Mouse (Mus musculus) embryonic facial prominence, embryonic 10.5 days (tissue): Measurements from ENCODE around the gene Gm6657. TPM values are rescaled to one million over a fixed set of nuclear protein-coding genes. Genes with fewer than 3 reads are reported as not detected.

Experiments
- DNase-seq: peaks from one replicate; pipeline ENCODE4 v3.0.0-alpha.2; 2017; ENCODE audit warnings: low spot score
- H3K27ac ChIP-seq: fragments of 300-500 bp; sonication (generic); replicated peaks from 2 replicates; pipeline ENCODE4 v1.5.1; 2016; ENCODE audit warnings: mild to moderate bottlenecking
- H3K27me3 ChIP-seq: fragments of 300-500 bp; sonication (generic); replicated peaks from 2 replicates; pipeline ENCODE4 v1.6.1; 2016; ENCODE audit warnings: low read depth, mild to moderate bottlenecking; ENCODE audit not compliant: poor library complexity, severe bottlenecking
- H3K36me3 ChIP-seq: fragments of 300-500 bp; sonication (generic); replicated peaks from 2 replicates; pipeline ENCODE4 v1.6.1; 2016; ENCODE audit warnings: mild to moderate bottlenecking, moderate library complexity
- H3K4me1 ChIP-seq: fragments of 300-500 bp; sonication (generic); 2 replicates; pipeline ENCODE4 v1.6.1; 2016
- H3K4me3 ChIP-seq: fragments of 300-500 bp; sonication (generic); 2 replicates; pipeline ENCODE4 v1.5.1; 2016; ENCODE audit warnings: mild to moderate bottlenecking, moderate library complexity
- H3K9me3 ChIP-seq: fragments of 300-500 bp; sonication (generic); 2 replicates; pipeline ENCODE4 v1.6.1; 2016; ENCODE audit warnings: mild to moderate bottlenecking
- WGBS: fragments of 180-500 bp; shearing (Covaris S2); methylation state at CpG from one replicate; pipeline ENCODE4 v1.1.7; 2016; 5-methylcytosine and 5-hydroxymethylcytosine counted together
- polyA plus RNA-seq: library from polyadenylated mRNA; unstranded; fragments of >200 nt; fragmentation: Nextera tagmentation; extraction: Ambion mirVana; gene quantifications from 2 replicates; pipeline ENCODE4 v1.2.1, GENCODE M21; 2016

Gm6657 gene
- polyA plus RNA-seq, 1 experiment from 2014 or later = not detected

DNA sequence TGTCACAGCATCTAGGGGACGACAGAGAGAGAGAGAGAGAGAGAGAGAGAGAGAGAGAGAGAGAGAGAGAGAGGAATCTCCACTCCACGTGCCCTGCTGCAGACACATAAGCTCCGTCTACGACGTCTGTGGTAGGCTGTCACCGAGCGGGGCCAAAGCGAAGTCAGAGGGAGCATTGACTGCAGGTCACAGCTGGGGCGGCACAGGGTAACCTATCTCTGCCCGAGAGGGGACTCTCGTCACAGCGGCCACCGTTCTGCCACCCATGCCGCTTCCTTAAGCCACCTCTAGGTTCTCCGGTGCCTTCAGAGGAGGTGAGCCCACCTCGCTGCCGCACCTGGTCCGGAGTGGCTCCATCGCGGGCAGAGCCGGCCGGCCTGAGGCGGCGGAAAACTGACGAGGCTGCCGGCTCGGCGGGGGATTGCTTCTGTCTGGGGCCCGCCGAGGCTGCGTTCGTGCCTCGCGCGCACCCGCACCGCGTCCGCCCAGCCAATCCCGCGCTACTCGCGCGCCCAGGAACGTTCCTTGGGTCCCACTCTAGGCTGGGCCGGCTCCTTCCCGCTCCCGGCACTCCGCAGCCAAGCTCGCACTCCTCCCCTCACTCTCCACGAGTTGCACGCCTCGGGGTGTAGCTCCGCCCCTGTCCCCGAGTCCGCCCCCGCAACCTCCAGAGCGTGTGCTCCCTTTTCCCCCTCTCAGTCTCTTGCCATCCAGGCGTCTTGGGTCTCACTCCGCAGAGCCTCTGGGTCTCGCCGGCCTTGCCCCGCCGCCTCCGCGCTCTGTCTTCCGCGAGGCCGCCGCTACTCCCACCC is 31.9 kb downstream of the Gm6657 start, which contains the start of gene Gphn:
TSS of gene Gphn (plus strand) at position 673 of the 812 bp plus-strand sequence.
- H3K4me1 ChIP-seq = peaks cover 13% of the 10 kb centered on the region
- no peaks in the 10 kb centered on the region for H3K9me3 ChIP-seq
- DNase-seq = peak; percentile 92
- H3K27me3 ChIP-seq = no peaks in the 10 kb centered on the region
- H3K36me3 ChIP-seq = no peaks in the 10 kb centered on the region
- H3K4me3 ChIP-seq = peak within 1 kb of the TSS; percentile 88
- under 1% methylated on average over 70 of the region's 70 CpGs for WGBS
- H3K27ac ChIP-seq = peak within 1 kb of the TSS; percentile 95

GRCm38 (mm10) chr12:78226519-78226875 is 32.5 kb downstream of the Gm6657 start:
- Histone ChIP-seq H3K4me3 (peak overlapping the region; percentile 88), H3K27ac (peak overlapping the region; percentile 95), H3K9me3 (no peaks in the 10 kb centered on the region), H3K27me3 (no peaks in the 10 kb centered on the region), H3K36me3 (no peaks in the 10 kb centered on the region), H3K4me1 (peaks cover 13% of the 10 kb centered on the region)
- under 1% methylated on average over 47 of the region's 48 CpGs for WGBS
- DNase-seq = peak; percentile 93

GRCm38 (mm10) chr12:78227021-78227932 is 33.2 kb downstream of the Gm6657 start:
- DNase-seq = peak; percentile 61
- peaks cover 13% of the 10 kb centered on the region for H3K4me1 ChIP-seq

DNA sequence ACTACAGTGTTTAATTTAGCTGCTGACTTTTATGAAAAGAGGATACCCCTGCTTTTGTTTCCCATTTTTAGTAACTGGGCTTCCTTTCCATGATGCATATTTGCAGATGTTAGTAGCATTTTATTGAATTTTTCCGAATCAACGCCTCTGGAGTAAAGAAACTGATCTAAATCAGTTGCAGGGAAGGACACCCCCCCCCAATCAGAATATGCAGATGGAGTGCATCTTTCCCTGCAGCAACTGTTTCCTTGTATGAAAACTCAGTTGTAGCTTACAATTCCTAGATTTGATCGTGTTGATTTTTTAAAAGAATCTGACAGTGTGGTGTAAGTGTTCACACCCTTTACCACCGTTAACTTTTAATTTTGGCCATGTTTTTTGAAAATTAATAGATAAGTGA is 34.1 kb downstream of the Gm6657 start:
- H3K36me3 ChIP-seq = no peaks in the 10 kb centered on the region
- DNase-seq = no peak
- peaks cover 13% of the 10 kb centered on the region for H3K4me1 ChIP-seq
- 46% methylated on average over 4 of the region's 4 CpGs for WGBS
- peak overlapping the region; percentile 88 for H3K4me3 ChIP-seq
- H3K27me3 ChIP-seq = no peaks in the 10 kb centered on the region
- H3K27ac ChIP-seq = no peak overlapping the region
- no peaks in the 10 kb centered on the region for H3K9me3 ChIP-seq

More at GRCm38 (mm10) chr12:78227021-78227932, 33.2 kb downstream of the Gm6657 start:
- Histone ChIP-seq H3K27me3 (no peaks in the 10 kb centered on the region), H3K4me3 (peak overlapping the region; percentile 88), H3K27ac (peak overlapping the region; percentile 95), H3K36me3 (no peaks in the 10 kb centered on the region), H3K9me3 (no peaks in the 10 kb centered on the region)
- under 1% methylated on average over 56 of the region's 57 CpGs for WGBS

- Histone ChIP-seq H3K36me3 (no peaks in the 10 kb centered on the region), H3K27ac (no peak overlapping the region), H3K4me1 (0 out of 2 replicates have a peak, but pooled peaks cover 3% of the 10 kb centered on the region), H3K27me3 (no peaks in the 10 kb centered on the region), H3K4me3 (no peak overlapping the region), H3K9me3 (no peaks in the 10 kb centered on the region)
- DNase-seq = no peak
These were observed 38.5 kb downstream of the Gm6657 start for GRCm38 (mm10) chr12:78232560-78232959.

GRCm38 (mm10) chr12:78248366-78248765 is 54.3 kb downstream of the Gm6657 start:
- H3K36me3 ChIP-seq = no peaks in the 10 kb centered on the region
- H3K9me3 ChIP-seq = no peaks in the 10 kb centered on the region
- H3K27ac ChIP-seq = no peak overlapping the region
- 76% methylated on average over 1 of the region's 1 CpGs for WGBS
- no peak overlapping the region for H3K4me3 ChIP-seq
- no peak for DNase-seq
- H3K4me1 ChIP-seq = no peaks in the 10 kb centered on the region
- H3K27me3 ChIP-seq = no peaks in the 10 kb centered on the region

- H3K36me3 ChIP-seq = no peaks in the 10 kb centered on the region
- no peaks in the 10 kb centered on the region for H3K4me1 ChIP-seq
- no peak for DNase-seq
- H3K27me3 ChIP-seq = no peaks in the 10 kb centered on the region
- H3K9me3 ChIP-seq = no peaks in the 10 kb centered on the region
- no peak overlapping the region for H3K27ac ChIP-seq
- H3K4me3 ChIP-seq = no peak overlapping the region
These were observed 55.1 kb downstream of the Gm6657 start for GRCm38 (mm10) chr12:78249151-78249550.

Other genes starting within 250 kb of the Gm6657 start
- 11.2 and 13.3 TPM in 2 replicates for gene Gphn, start 32.1 kb downstream of the Gm6657 start, polyA plus RNA-seq